Mouse (Mus musculus): ENCODE data around the gene Kcna1.

Gene Kcna1

GRCm38 (mm10) chr6:126597741-126598140, 48.4 kb downstream of the Kcna1 start:
- DNase-seq = no peak

DNA sequence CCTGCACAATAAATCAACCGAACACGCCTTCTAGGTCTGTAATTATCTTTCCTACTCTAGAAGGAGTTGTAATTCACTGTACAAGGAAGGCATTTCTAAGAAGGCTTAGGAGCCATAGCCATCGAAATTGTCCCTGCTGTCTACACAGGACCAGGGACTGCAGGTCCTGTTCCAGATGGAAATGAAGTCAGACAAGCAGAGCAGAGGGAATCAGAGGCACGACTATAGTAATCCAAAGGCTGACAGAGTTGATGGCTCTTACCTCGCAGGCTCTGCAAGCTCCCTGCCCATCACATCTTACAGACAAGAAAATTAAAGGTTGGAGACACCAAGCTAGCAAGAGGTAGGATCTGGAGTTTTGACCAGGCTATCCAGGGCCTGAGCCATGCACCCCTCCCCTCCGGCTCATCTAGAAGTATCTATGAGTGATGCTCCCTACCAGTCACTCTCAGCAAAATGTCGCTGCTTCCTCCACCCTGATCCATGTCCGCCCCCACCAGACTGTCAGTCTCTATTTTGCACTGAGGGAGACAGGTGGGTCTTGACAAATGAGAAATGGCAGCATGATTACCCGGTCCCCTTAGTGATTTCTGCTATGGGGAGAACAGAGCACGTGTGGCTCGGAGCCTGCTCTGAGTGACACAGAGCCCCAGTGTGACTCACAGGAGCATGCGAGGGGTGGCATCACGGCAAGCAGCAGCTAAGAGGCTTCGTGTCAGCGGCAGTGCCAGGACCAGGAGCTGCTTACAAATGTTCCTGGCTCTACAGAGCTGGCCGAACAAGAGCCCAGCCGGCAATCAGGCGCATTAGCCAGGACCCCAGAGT, 50.2 kb downstream of the Kcna1 start:
- DNase-seq = no peak

- no peak for DNase-seq
Observed at GRCm38 (mm10) chr6:126595130-126595529, 51.1 kb downstream of the Kcna1 start.

GRCm38 (mm10) chr6:126594365-126594764, 51.8 kb downstream of the Kcna1 start:
- DNase-seq = no peak

DNA sequence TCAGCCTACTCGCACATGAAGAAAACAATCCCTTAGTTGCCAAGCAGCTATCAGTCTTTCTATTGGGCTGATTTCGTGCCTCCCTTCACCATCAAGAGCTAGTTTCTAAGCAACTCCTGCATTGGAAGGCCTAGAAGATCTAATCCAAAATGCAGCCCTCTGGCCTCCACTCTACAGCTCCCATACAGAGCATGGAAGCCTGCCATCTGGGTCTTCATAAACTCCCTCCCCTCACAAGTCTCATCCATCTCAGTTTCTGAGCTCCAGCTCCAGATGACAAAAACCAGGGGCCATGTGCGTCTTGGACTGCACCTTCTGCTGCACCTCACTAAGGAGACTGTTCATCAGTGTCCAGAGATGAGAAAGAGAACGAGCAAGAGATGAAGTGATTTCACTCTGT, 52.8 kb downstream of the Kcna1 start:
- DNase-seq = no peak
